Mouse (Mus musculus): ENCODE measurements around the gene 4931440F15Rik. TPM values are rescaled to one million over a fixed set of nuclear protein-coding genes. Genes with fewer than 3 reads are reported as not detected.
"Not testable (repeated sequence)": the region's sequence is repeated elsewhere in the genome, so short reads cannot be mapped to it uniquely, and the experiment has no call there.

4931440F15Rik gene
- polyA plus RNA-seq, 1 experiment from 2014 or later = 0.04 TPM

GRCm38 (mm10) chr11:29827729-29828128, 2.3 kb upstream of the 4931440F15Rik start:
- WGBS = 67% methylated on average over 2 of the region's 2 CpGs
- Histone ChIP-seq H3K9me3 (replicated peaks; ENCODE audit: control insufficient read depth, low read length) (no peaks in the 10 kb centered on the region), H3K9ac (ENCODE audit: low read length) (no peak overlapping the region)

GRCm38 (mm10) chr11:29826001-29826400, 533 bp upstream of the 4931440F15Rik start:
- Histone ChIP-seq H3K36me3 (ENCODE audit: control insufficient read depth, insufficient read depth, low read length) (no peaks in the 10 kb centered on the region), H3K27me3 (ENCODE audit: control insufficient read depth, insufficient read depth, low read length) (peaks cover 17% of the 10 kb centered on the region), H3K4me1 (ENCODE audit: control insufficient read depth, insufficient read depth, low read length) (no peaks in the 10 kb centered on the region), H3K4me3 (replicated peaks; ENCODE audit: low read length) (no peak overlapping the region), H3K9me3 (replicated peaks; ENCODE audit: control insufficient read depth, low read length) (no peaks in the 10 kb centered on the region), H3K9ac (ENCODE audit: low read length) (no peak overlapping the region), H3K27ac (ENCODE audit: low read length) (no peak overlapping the region), H3K4me2 (ENCODE audit: low read depth, low read length) (no peak overlapping the region)
- no peak for ATAC-seq (ENCODE audit: insufficient read depth, low FRiP score)
- 90% methylated on average over 1 of the region's 1 CpGs for WGBS

More at GRCm38 (mm10) chr11:29827729-29828128, 2.3 kb upstream of the 4931440F15Rik start:
- no peak overlapping the region for H3K4me2 ChIP-seq (ENCODE audit: low read depth, low read length)
- no peak overlapping the region for H3K4me3 ChIP-seq (replicated peaks; ENCODE audit: low read length)
- H3K4me1 ChIP-seq (ENCODE audit: control insufficient read depth, insufficient read depth, low read length) = no peaks in the 10 kb centered on the region
- H3K27me3 ChIP-seq (ENCODE audit: control insufficient read depth, insufficient read depth, low read length) = peaks cover 17% of the 10 kb centered on the region
- ATAC-seq (ENCODE audit: insufficient read depth, low FRiP score) = no peak
- H3K27ac ChIP-seq (ENCODE audit: low read length) = no peak overlapping the region
- no peaks in the 10 kb centered on the region for H3K36me3 ChIP-seq (ENCODE audit: control insufficient read depth, insufficient read depth, low read length)

GRCm38 (mm10) chr11:29824474-29825270, 796 bp downstream of the 4931440F15Rik start:
- H3K36me3 ChIP-seq (ENCODE audit: control insufficient read depth, insufficient read depth, low read length); H3K9ac ChIP-seq (ENCODE audit: low read length); H3K9me3 ChIP-seq (replicated peaks; ENCODE audit: control insufficient read depth, low read length); H3K27ac ChIP-seq (ENCODE audit: low read length); H3K4me1 ChIP-seq (ENCODE audit: control insufficient read depth, insufficient read depth, low read length): not testable (repeated sequence)
- 7% methylated on average over 62 of the region's 62 CpGs for WGBS
- Histone ChIP-seq H3K4me3 (replicated peaks; ENCODE audit: low read length) (peak overlapping the region; percentile 29), H3K4me2 (ENCODE audit: low read depth, low read length) (peak overlapping the region; percentile 51), H3K27me3 (ENCODE audit: control insufficient read depth, insufficient read depth, low read length) (peaks cover 17% of the 10 kb centered on the region)
- 0 out of 2 replicates have a peak, but pooled peaks have one; percentile 14 for ATAC-seq (ENCODE audit: insufficient read depth, low FRiP score)

- no peak for ATAC-seq (ENCODE audit: insufficient read depth, low FRiP score)
- Histone ChIP-seq H3K27ac (ENCODE audit: low read length) (no peak overlapping the region), H3K4me3 (replicated peaks; ENCODE audit: low read length) (no peak overlapping the region), H3K4me2 (ENCODE audit: low read depth, low read length) (no peak overlapping the region), H3K27me3 (ENCODE audit: control insufficient read depth, insufficient read depth, low read length) (peaks cover 17% of the 10 kb centered on the region), H3K36me3 (ENCODE audit: control insufficient read depth, insufficient read depth, low read length) (no peaks in the 10 kb centered on the region), H3K4me1 (ENCODE audit: control insufficient read depth, insufficient read depth, low read length) (no peaks in the 10 kb centered on the region), H3K9ac (ENCODE audit: low read length) (no peak overlapping the region), H3K9me3 (replicated peaks; ENCODE audit: control insufficient read depth, low read length) (no peaks in the 10 kb centered on the region)
- WGBS = 73% methylated on average over 2 of the region's 2 CpGs
Observed at GRCm38 (mm10) chr11:29823141-29823540, 2.3 kb downstream of the 4931440F15Rik start.

GRCm38 (mm10) chr11:29815670-29816069, 9.8 kb downstream of the 4931440F15Rik start:
- Histone ChIP-seq H3K27me3 (ENCODE audit: control insufficient read depth, insufficient read depth, low read length) (no peaks in the 10 kb centered on the region), H3K4me2 (ENCODE audit: low read depth, low read length) (no peak overlapping the region), H3K27ac (ENCODE audit: low read length) (no peak overlapping the region), H3K4me1 (ENCODE audit: control insufficient read depth, insufficient read depth, low read length) (no peaks in the 10 kb centered on the region), H3K9ac (ENCODE audit: low read length) (no peak overlapping the region), H3K9me3 (replicated peaks; ENCODE audit: control insufficient read depth, low read length) (no peaks in the 10 kb centered on the region), H3K36me3 (ENCODE audit: control insufficient read depth, insufficient read depth, low read length) (no peaks in the 10 kb centered on the region), H3K4me3 (replicated peaks; ENCODE audit: low read length) (no peak overlapping the region)
- ATAC-seq (ENCODE audit: insufficient read depth, low FRiP score) = no peak

- H3K27ac ChIP-seq (ENCODE audit: low read length) = no peak overlapping the region
- H3K9me3 ChIP-seq (replicated peaks; ENCODE audit: control insufficient read depth, low read length) = no peaks in the 10 kb centered on the region
- no peaks in the 10 kb centered on the region for H3K36me3 ChIP-seq (ENCODE audit: control insufficient read depth, insufficient read depth, low read length)
- H3K27me3 ChIP-seq (ENCODE audit: control insufficient read depth, insufficient read depth, low read length) = no peaks in the 10 kb centered on the region
- H3K4me3 ChIP-seq (replicated peaks; ENCODE audit: low read length) = no peak overlapping the region
- ATAC-seq (ENCODE audit: insufficient read depth, low FRiP score) = peak; percentile 72
- H3K4me2 ChIP-seq (ENCODE audit: low read depth, low read length) = no peak overlapping the region
- H3K4me1 ChIP-seq (ENCODE audit: control insufficient read depth, insufficient read depth, low read length) = no peaks in the 10 kb centered on the region
- WGBS = 73% methylated on average over 3 of the region's 3 CpGs
- H3K9ac ChIP-seq (ENCODE audit: low read length) = no peak overlapping the region
Observed at GRCm38 (mm10) chr11:29815261-29815660, 10.2 kb downstream of the 4931440F15Rik start.

- no peak overlapping the region for H3K4me2 ChIP-seq (ENCODE audit: low read depth, low read length)
Observed at GRCm38 (mm10) chr11:29813267-29813666, 12.2 kb downstream of the 4931440F15Rik start.

GRCm38 (mm10) chr11:29812475-29812874, 13.0 kb downstream of the 4931440F15Rik start:
- H3K9me3 ChIP-seq (replicated peaks; ENCODE audit: control insufficient read depth, low read length) = no peaks in the 10 kb centered on the region
- 47% methylated on average over 3 of the region's 3 CpGs for WGBS
- no peak overlapping the region for H3K4me3 ChIP-seq (replicated peaks; ENCODE audit: low read length)
- no peak overlapping the region for H3K27ac ChIP-seq (ENCODE audit: low read length)
- no peaks in the 10 kb centered on the region for H3K27me3 ChIP-seq (ENCODE audit: control insufficient read depth, insufficient read depth, low read length)
- H3K4me2 ChIP-seq (ENCODE audit: low read depth, low read length) = no peak overlapping the region
- no peaks in the 10 kb centered on the region for H3K36me3 ChIP-seq (ENCODE audit: control insufficient read depth, insufficient read depth, low read length)
- H3K9ac ChIP-seq (ENCODE audit: low read length) = no peak overlapping the region
- H3K4me1 ChIP-seq (ENCODE audit: control insufficient read depth, insufficient read depth, low read length) = no peaks in the 10 kb centered on the region; the same call in 1 of the 2 replicates
- ATAC-seq (ENCODE audit: insufficient read depth, low FRiP score) = no peak

More at GRCm38 (mm10) chr11:29813267-29813666, 12.2 kb downstream of the 4931440F15Rik start:
- H3K36me3 ChIP-seq (ENCODE audit: control insufficient read depth, insufficient read depth, low read length) = no peaks in the 10 kb centered on the region
- no peak for ATAC-seq (ENCODE audit: insufficient read depth, low FRiP score)
- no peak overlapping the region for H3K9ac ChIP-seq (ENCODE audit: low read length)
- 87% methylated on average over 1 of the region's 1 CpGs for WGBS
- H3K27me3 ChIP-seq (ENCODE audit: control insufficient read depth, insufficient read depth, low read length) = no peaks in the 10 kb centered on the region
- H3K4me1 ChIP-seq (ENCODE audit: control insufficient read depth, insufficient read depth, low read length) = no peaks in the 10 kb centered on the region; the same call in 1 of the 2 replicates
- H3K27ac ChIP-seq (ENCODE audit: low read length) = no peak overlapping the region
- H3K4me3 ChIP-seq (replicated peaks; ENCODE audit: low read length) = no peak overlapping the region
- no peaks in the 10 kb centered on the region for H3K9me3 ChIP-seq (replicated peaks; ENCODE audit: control insufficient read depth, low read length)

GRCm38 (mm10) chr11:29810324-29810723, 15.1 kb downstream of the 4931440F15Rik start:
- Histone ChIP-seq H3K4me1 (ENCODE audit: control insufficient read depth, insufficient read depth, low read length) (no peaks in the 10 kb centered on the region; the same call in 1 of the 2 replicates), H3K4me2 (ENCODE audit: low read depth, low read length) (no peak overlapping the region), H3K36me3 (ENCODE audit: control insufficient read depth, insufficient read depth, low read length) (no peaks in the 10 kb centered on the region), H3K9ac (ENCODE audit: low read length) (no peak overlapping the region), H3K4me3 (replicated peaks; ENCODE audit: low read length) (no peak overlapping the region), H3K9me3 (replicated peaks; ENCODE audit: control insufficient read depth, low read length) (no peaks in the 10 kb centered on the region), H3K27ac (ENCODE audit: low read length) (no peak overlapping the region), H3K27me3 (ENCODE audit: control insufficient read depth, insufficient read depth, low read length) (no peaks in the 10 kb centered on the region)
- no peak for ATAC-seq (ENCODE audit: insufficient read depth, low FRiP score)
- WGBS = 84% methylated on average over 3 of the region's 3 CpGs
